Mouse (Mus musculus): ENCODE results near the gene Bbs4.

- TF ChIP-seq CTCF (conservative IDR thresholded peaks at IDR 0.05 in 1 of 2, IDR thresholded peaks at IDR 0.05 in 1 of 2; ENCODE audit: low read depth in 2 of 2, low read length in 2 of 2) (peak; percentile 40 to 81; a peak in 3 of 4 replicates), POLR2A (IDR thresholded peaks at IDR 0.05; ENCODE audit: low read depth, low read length) (no peak), EP300 (IDR thresholded peaks at IDR 0.05; ENCODE audit: low read length) (no peak), MYC (IDR thresholded peaks at IDR 0.05; ENCODE audit: low read depth, low read length) (no peak), USF1 (IDR thresholded peaks at IDR 0.05; ENCODE audit: low read depth, low read length) (no peak), ZC3H11A (IDR thresholded peaks at IDR 0.05; ENCODE audit: low read depth, low read length) (no peak), POLR2AphosphoS2 (IDR thresholded peaks at IDR 0.05; ENCODE audit: low read depth, low read length) (no peak)
Measured at GRCm38 (mm10) chr9:59281871-59282682, 71.2 kb downstream of the Bbs4 start.

Measured in CH12.LX (cell line).